Mouse (Mus musculus) limb, embryonic 14.5 days (tissue): Measurements from ENCODE around the gene Lrp2bp. TPM values are rescaled to one million over a fixed set of nuclear protein-coding genes. Genes with fewer than 3 reads are reported as not detected.

Experiments used
- ATAC-seq: fragments of 200-750 bp; cut with Nextera tagmentation; 2 replicates; pipeline ENCODE4 v1.8.0; 2017; ENCODE audit warnings: low read depth, moderate number of reproducible peaks, moderate TSS enrichment; ENCODE audit not compliant: low FRiP score
- DNase-seq: peaks from one replicate; pipeline ENCODE4 v3.0.0-alpha.2; 2015; ENCODE audit warnings: low spot score
- H3K27ac ChIP-seq: fragments of 300-500 bp; sonication (generic); replicated peaks from 2 replicates; pipeline ENCODE4 v1.5.1; 2014; ENCODE audit warnings: low read depth, mild to moderate bottlenecking, low read length, moderate library complexity, mixed read lengths
- H3K27me3 ChIP-seq: fragments of 300-500 bp; sonication (generic); 2 replicates; pipeline ENCODE4 v1.6.1; 2014; ENCODE audit warnings: low read length, mixed read lengths; ENCODE audit not compliant: control insufficient read depth, insufficient read depth
- H3K36me3 ChIP-seq: fragments of 300-500 bp; sonication (generic); 2 replicates; pipeline ENCODE4 v1.6.1; 2014; ENCODE audit warnings: mild to moderate bottlenecking, low read length, moderate library complexity, mixed read lengths; ENCODE audit not compliant: control insufficient read depth, insufficient read depth
- H3K4me1 ChIP-seq: fragments of 300-500 bp; sonication (generic); 2 replicates; pipeline ENCODE4 v1.6.1; 2014; ENCODE audit warnings: antibody characterized with exemption, low read length, mixed read lengths; ENCODE audit not compliant: control insufficient read depth, insufficient read depth
- H3K4me2 ChIP-seq: fragments of 300-500 bp; sonication (generic); replicated peaks from 2 replicates; pipeline ENCODE4 v1.6.1; 2014; ENCODE audit warnings: low read depth, mild to moderate bottlenecking, low read length, moderate library complexity; ENCODE audit not compliant: severe bottlenecking
- H3K4me3 ChIP-seq: fragments of 300-500 bp; sonication (generic); replicated peaks from 2 replicates; pipeline ENCODE4 v1.5.1; 2014; ENCODE audit warnings: low read length
- H3K9ac ChIP-seq: fragments of 300-500 bp; sonication (generic); 2 replicates; pipeline ENCODE4 v1.6.1; 2014; ENCODE audit warnings: mild to moderate bottlenecking, low read depth, low read length, moderate library complexity; ENCODE audit not compliant: severe bottlenecking
- H3K9me3 ChIP-seq: fragments of 300-500 bp; sonication (generic); 2 replicates; pipeline ENCODE4 v1.6.1; 2016; ENCODE audit warnings: low read length; ENCODE audit not compliant: control insufficient read depth
- POLR2A ChIP-seq: fragments of 200-500 bp; IDR thresholded peaks from 2 replicates; pipeline ENCODE4 v1.8.0; 2012; ENCODE audit warnings: inconsistent platforms, mild to moderate bottlenecking, moderate library complexity, borderline replicate concordance; ENCODE audit not compliant: insufficient read depth, insufficient read length; ENCODE audit errors: extremely low read depth
- WGBS: fragments of 180-500 bp; shearing (Covaris S2); extraction: QIAGEN DNeasy Blood & Tissue Kit; methylation state at CpG from one replicate; pipeline ENCODE4 v1.1.7; 2014; 5-methylcytosine and 5-hydroxymethylcytosine counted together
- polyA plus RNA-seq, 2 experiments: library from polyadenylated mRNA; depleted of rRNA in 1 of 2; stranded (reverse) in 1 of 2; unstranded in 1 of 2; fragments of >200 nt; fragmentation: Nextera tagmentation in 1 of 2; extraction: Ambion mirVana in 1 of 2; gene quantifications; 2 replicates each; pipeline versions ENCODE4 v1.2.1 to v1.2.3; 2012 to 2014

Lrp2bp gene
- polyA plus RNA-seq, 2 experiments: 0.29 to 0.40 TPM

DNA sequence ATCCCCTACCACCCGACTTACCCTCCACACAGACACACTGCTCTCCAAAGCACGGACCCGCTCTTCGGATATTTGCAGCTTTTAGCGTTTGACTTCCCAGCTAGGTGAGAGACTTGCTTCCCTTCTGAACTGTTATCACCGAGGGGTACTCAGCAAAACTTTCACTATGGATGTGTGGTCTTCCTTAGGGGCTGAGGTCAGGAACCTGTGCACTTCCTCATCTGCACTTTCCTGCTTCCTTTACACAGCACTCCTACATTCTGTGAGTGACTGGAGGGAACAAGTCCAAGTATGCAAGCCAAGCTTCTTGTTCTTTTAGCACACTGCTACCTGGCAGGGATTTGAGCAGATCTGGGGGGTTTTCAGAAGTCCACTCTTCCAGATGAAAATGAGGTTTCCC lies 79.8 kb downstream of the Lrp2bp start:
- no peak for TF ChIP-seq POLR2A
- WGBS: 86% methylated on average over 6 of the region's 6 CpGs

More for the DNA sequence above, 79.8 kb downstream of the Lrp2bp start:
- Histone ChIP-seq H3K4me2 (no peak overlapping the region), H3K9me3 (no peaks in the 10 kb centered on the region), H3K36me3 (peaks cover 12% of the 10 kb centered on the region; the same call in 1 of the 2 replicates), H3K27ac (no peak overlapping the region), H3K9ac (no peak overlapping the region), H3K4me3 (no peak overlapping the region), H3K27me3 (no peaks in the 10 kb centered on the region), H3K4me1 (no peaks in the 10 kb centered on the region)
- DNase-seq: no peak
- no peak for ATAC-seq

Other genes starting within 250 kb of the Lrp2bp start
- gene Pdlim3, start 113.8 kb upstream of the Lrp2bp start, polyA plus RNA-seq (2012; rRNA removed): 73.8 and 74.1 TPM in 2 replicates
- 75.3 and 81.6 TPM in 2 replicates for gene Pdlim3, start 113.8 kb upstream of the Lrp2bp start, polyA plus RNA-seq (2014; fragmentation: Nextera tagmentation; extraction: Ambion mirVana)
- gene Ccdc110, start 64.7 kb upstream of the Lrp2bp start, polyA plus RNA-seq (2012; rRNA removed): 0.06 and 0.09 TPM in 2 replicates
- 0.12 and 0.26 TPM in 2 replicates for gene Ccdc110, start 64.7 kb upstream of the Lrp2bp start, polyA plus RNA-seq (2014; fragmentation: Nextera tagmentation; extraction: Ambion mirVana)
- gene 1700029J07Rik, start 24.1 kb upstream of the Lrp2bp start, polyA plus RNA-seq (2012; rRNA removed): 2.6 and 5.2 TPM in 2 replicates
- gene 1700029J07Rik, start 24.1 kb upstream of the Lrp2bp start, polyA plus RNA-seq (2014; fragmentation: Nextera tagmentation; extraction: Ambion mirVana): 1.9 and 2.5 TPM in 2 replicates
- gene Ufsp2, start 23.8 kb upstream of the Lrp2bp start, polyA plus RNA-seq (2012; rRNA removed): 51.5 and 62.3 TPM in 2 replicates
- 81.9 and 92.5 TPM in 2 replicates for gene Ufsp2, start 23.8 kb upstream of the Lrp2bp start, polyA plus RNA-seq (2014; fragmentation: Nextera tagmentation; extraction: Ambion mirVana)
- gene Ankrd37, start 6.4 kb downstream of the Lrp2bp start, polyA plus RNA-seq (2012; rRNA removed): 10.9 and 17.2 TPM in 2 replicates
- 18.7 and 19.4 TPM in 2 replicates for gene Ankrd37, start 6.4 kb downstream of the Lrp2bp start, polyA plus RNA-seq (2014; fragmentation: Nextera tagmentation; extraction: Ambion mirVana)
- 13.6 and 14.6 TPM in 2 replicates for gene Cfap97, start 152.5 kb downstream of the Lrp2bp start, polyA plus RNA-seq (2012; rRNA removed)
- gene Cfap97, start 152.5 kb downstream of the Lrp2bp start, polyA plus RNA-seq (2014; fragmentation: Nextera tagmentation; extraction: Ambion mirVana): 24.2 and 28.5 TPM in 2 replicates
- gene Snx25, start 152.9 kb downstream of the Lrp2bp start, polyA plus RNA-seq (2012; rRNA removed): 10.2 and 13.8 TPM in 2 replicates
- 10.5 and 13.5 TPM in 2 replicates for gene Snx25, start 152.9 kb downstream of the Lrp2bp start, polyA plus RNA-seq (2014; fragmentation: Nextera tagmentation; extraction: Ambion mirVana)
- gene Slc25a4, start 212.0 kb downstream of the Lrp2bp start, polyA plus RNA-seq (2012; rRNA removed): 410 and 427 TPM in 2 replicates
- 513 and 524 TPM in 2 replicates for gene Slc25a4, start 212.0 kb downstream of the Lrp2bp start, polyA plus RNA-seq (2014; fragmentation: Nextera tagmentation; extraction: Ambion mirVana)